Mouse (Mus musculus): ENCODE measurements around the gene Vps13c.

- TF ChIP-seq E2F4 (IDR thresholded peaks at IDR 0.05; ENCODE audit: insufficient replicate concordance, low read depth, low read length) (no peak), CTCF (conservative IDR thresholded peaks at IDR 0.05 in 1 of 2, IDR thresholded peaks at IDR 0.05 in 1 of 2; ENCODE audit: low read depth in 2 of 2, low read length in 2 of 2) (no peak), TCF12 (IDR thresholded peaks at IDR 0.05; ENCODE audit: low read depth, low read length) (no peak), TBP (conservative IDR thresholded peaks at IDR 0.05; ENCODE audit: low read depth, low read length) (no peak), POLR2A (IDR thresholded peaks at IDR 0.05; ENCODE audit: low read depth, low read length) (no peak), IRF4 (IDR thresholded peaks at IDR 0.05; ENCODE audit: low read depth, low read length) (no peak), USF2 (conservative IDR thresholded peaks at IDR 0.05; ENCODE audit: low read depth, low read length) (no peak), MYC (IDR thresholded peaks at IDR 0.05; ENCODE audit: low read depth, low read length) (no peak), CHD1 (IDR thresholded peaks at IDR 0.05; ENCODE audit: low read depth, low read length) (no peak)
Measured at GRCm38 (mm10) chr9:67849846-67850245, 9.7 kb downstream of the Vps13c start.
